Mouse (Mus musculus) hindbrain, embryonic 12.5 days (tissue): ENCODE measurements around the gene A4gnt. TPM values are rescaled to one million over a fixed set of nuclear protein-coding genes. Genes with fewer than 3 reads are reported as not detected.

Experiments
- ATAC-seq: fragments of 200-750 bp; cut with Nextera tagmentation; 2 replicates; pipeline ENCODE4 v1.8.0; 2017; ENCODE audit warnings: moderate TSS enrichment; ENCODE audit not compliant: low FRiP score
- H3K27ac ChIP-seq: fragments of 300-500 bp; sonication (generic); 2 replicates; pipeline ENCODE4 v1.5.1; 2016; ENCODE audit warnings: mild to moderate bottlenecking
- H3K27me3 ChIP-seq: fragments of 300-500 bp; sonication (generic); 2 replicates; pipeline ENCODE4 v1.6.1; 2016; ENCODE audit warnings: mild to moderate bottlenecking
- H3K36me3 ChIP-seq: fragments of 300-500 bp; sonication (generic); 2 replicates; pipeline ENCODE4 v1.6.1; 2016; ENCODE audit warnings: mild to moderate bottlenecking
- H3K4me1 ChIP-seq: fragments of 300-500 bp; sonication (generic); 2 replicates; pipeline ENCODE4 v1.6.1; 2016
- H3K4me2 ChIP-seq: fragments of 300-500 bp; sonication (generic); replicated peaks from 2 replicates; pipeline ENCODE4 v1.6.1; 2016; ENCODE audit warnings: mild to moderate bottlenecking
- H3K4me3 ChIP-seq: fragments of 300-500 bp; sonication (generic); 2 replicates; pipeline ENCODE4 v1.5.1; 2016; ENCODE audit warnings: mild to moderate bottlenecking
- H3K9ac ChIP-seq: fragments of 300-500 bp; sonication (generic); 2 replicates; pipeline ENCODE4 v1.6.1; 2016; ENCODE audit warnings: mild to moderate bottlenecking, moderate library complexity
- H3K9me3 ChIP-seq: fragments of 300-500 bp; sonication (generic); replicated peaks from 2 replicates; pipeline ENCODE4 v1.6.1; 2016; ENCODE audit warnings: mild to moderate bottlenecking
- WGBS: fragments of 180-500 bp; shearing (Covaris S2); methylation state at CpG from one replicate; pipeline ENCODE4 v1.1.7; 2016; 5-methylcytosine and 5-hydroxymethylcytosine counted together
- polyA plus RNA-seq: library from polyadenylated mRNA; unstranded; fragments of >200 nt; fragmentation: Nextera tagmentation; extraction: Ambion mirVana; gene quantifications from 2 replicates; pipeline ENCODE4 v1.2.1, GENCODE M21; 2016

Gene A4gnt
- polyA plus RNA-seq, 1 experiment from 2014 or later: not detected

- Histone ChIP-seq H3K4me3 (no peak overlapping the region), H3K27me3 (no peaks in the 10 kb centered on the region), H3K9me3 (no peaks in the 10 kb centered on the region), H3K9ac (no peak overlapping the region), H3K4me1 (no peaks in the 10 kb centered on the region), H3K27ac (no peak overlapping the region), H3K4me2 (no peak overlapping the region), H3K36me3 (no peaks in the 10 kb centered on the region)
- 89% methylated on average over 11 of the region's 11 CpGs for WGBS
- ATAC-seq: no peak
These were observed 7.9 kb downstream of the A4gnt start for GRCm38 (mm10) chr9:99620196-99620595.

- Histone ChIP-seq H3K27ac (no peak overlapping the region), H3K36me3 (no peaks in the 10 kb centered on the region), H3K4me2 (no peak overlapping the region), H3K27me3 (no peaks in the 10 kb centered on the region), H3K4me1 (no peaks in the 10 kb centered on the region), H3K9me3 (no peaks in the 10 kb centered on the region), H3K9ac (no peak overlapping the region), H3K4me3 (no peak overlapping the region)
- ATAC-seq: no peak
- WGBS: 86% methylated on average over 1 of the region's 1 CpGs
These were observed 9.7 kb downstream of the A4gnt start for GRCm38 (mm10) chr9:99622034-99622433.

- Histone ChIP-seq H3K4me3 (no peak overlapping the region), H3K4me2 (no peak overlapping the region), H3K36me3 (no peaks in the 10 kb centered on the region), H3K27me3 (no peaks in the 10 kb centered on the region), H3K27ac (no peak overlapping the region), H3K9me3 (no peaks in the 10 kb centered on the region), H3K4me1 (no peaks in the 10 kb centered on the region), H3K9ac (no peak overlapping the region)
- ATAC-seq: no peak
- WGBS: 51% methylated on average over 2 of the region's 2 CpGs
These were observed 10.7 kb downstream of the A4gnt start for GRCm38 (mm10) chr9:99622966-99623365.

- no peak overlapping the region for H3K4me3 ChIP-seq
- WGBS: 83% methylated on average over 6 of the region's 6 CpGs
- no peaks in the 10 kb centered on the region for H3K27me3 ChIP-seq
- no peak for ATAC-seq
- no peaks in the 10 kb centered on the region for H3K36me3 ChIP-seq
- no peak overlapping the region for H3K9ac ChIP-seq
- H3K4me1 ChIP-seq: peaks cover 5% of the 10 kb centered on the region
- H3K4me2 ChIP-seq: no peak overlapping the region
- no peak overlapping the region for H3K27ac ChIP-seq
- H3K9me3 ChIP-seq: no peaks in the 10 kb centered on the region
These were observed 11.8 kb downstream of the A4gnt start for GRCm38 (mm10) chr9:99624117-99624516.

GRCm38 (mm10) chr9:99628581-99628980, 16.3 kb downstream of the A4gnt start:
- H3K27me3 ChIP-seq: no peaks in the 10 kb centered on the region
- peaks cover 33% of the 10 kb centered on the region for H3K4me1 ChIP-seq
- 65% methylated on average over 4 of the region's 4 CpGs for WGBS
- H3K9me3 ChIP-seq: no peaks in the 10 kb centered on the region
- no peak overlapping the region for H3K27ac ChIP-seq
- no peak overlapping the region for H3K4me3 ChIP-seq
- no peaks in the 10 kb centered on the region for H3K36me3 ChIP-seq
- H3K9ac ChIP-seq: no peak overlapping the region
- peak overlapping the region; percentile 78 for H3K4me2 ChIP-seq
- ATAC-seq: no peak

- Histone ChIP-seq H3K4me2 (peak within 1 kb of the TSS; percentile 78), H3K9me3 (no peaks in the 10 kb centered on the region), H3K4me1 (peaks cover 33% of the 10 kb centered on the region), H3K27me3 (no peaks in the 10 kb centered on the region), H3K9ac (peak within 1 kb of the TSS; percentile 66), H3K4me3 (peak within 1 kb of the TSS; percentile 52), H3K36me3 (no peaks in the 10 kb centered on the region), H3K27ac (peak within 1 kb of the TSS; percentile 70)
- WGBS: under 1% methylated on average over 44 of the region's 44 CpGs
- ATAC-seq: peak; percentile 93
These were observed 17.1 kb downstream of the A4gnt start, which contains the start of gene Dzip1l for GRCm38 (mm10) chr9:99629281-99630011. Gene Dzip1l (plus strand): TSS chr9:99629496.

GRCm38 (mm10) chr9:99630071-99630470, 17.8 kb downstream of the A4gnt start:
- WGBS: under 1% methylated on average over 11 of the region's 11 CpGs
- Histone ChIP-seq H3K9me3 (no peaks in the 10 kb centered on the region), H3K27me3 (no peaks in the 10 kb centered on the region), H3K4me3 (peak overlapping the region; percentile 52), H3K4me2 (peak overlapping the region; percentile 78), H3K9ac (peak overlapping the region; percentile 66), H3K4me1 (peaks cover 33% of the 10 kb centered on the region), H3K36me3 (no peaks in the 10 kb centered on the region), H3K27ac (peak overlapping the region; percentile 70)
- ATAC-seq: peak; percentile 23; the same call in 1 of the 2 replicates

- Histone ChIP-seq H3K36me3 (no peaks in the 10 kb centered on the region; the same call in 1 of the 2 replicates), H3K9ac (peak overlapping the region; percentile 66), H3K4me2 (peak overlapping the region; percentile 78), H3K27ac (peak overlapping the region; percentile 70; the same call in 1 of the 2 replicates), H3K4me3 (peak overlapping the region; percentile 52), H3K27me3 (no peaks in the 10 kb centered on the region), H3K9me3 (no peaks in the 10 kb centered on the region), H3K4me1 (peaks cover 33% of the 10 kb centered on the region)
- 45% methylated on average over 9 of the region's 9 CpGs for WGBS
- no peak for ATAC-seq
These were observed 18.3 kb downstream of the A4gnt start for GRCm38 (mm10) chr9:99630528-99631125.

- Histone ChIP-seq H3K27ac (peak overlapping the region; percentile 52), H3K9me3 (no peaks in the 10 kb centered on the region), H3K9ac (no peak overlapping the region), H3K36me3 (no peaks in the 10 kb centered on the region; the same call in 1 of the 2 replicates), H3K27me3 (no peaks in the 10 kb centered on the region), H3K4me1 (peaks cover 33% of the 10 kb centered on the region), H3K4me2 (peak overlapping the region; percentile 78), H3K4me3 (no peak overlapping the region)
- 26% methylated on average over 2 of the region's 2 CpGs for WGBS
- no peak for ATAC-seq
These were observed 19.5 kb downstream of the A4gnt start for GRCm38 (mm10) chr9:99631781-99632180.

GRCm38 (mm10) chr9:99632264-99632663, 20.0 kb downstream of the A4gnt start:
- peaks cover 2% of the 10 kb centered on the region for H3K36me3 ChIP-seq
- peak overlapping the region; percentile 78 for H3K4me2 ChIP-seq
- H3K27me3 ChIP-seq: no peaks in the 10 kb centered on the region
- no peak overlapping the region for H3K4me3 ChIP-seq
- H3K4me1 ChIP-seq: peaks cover 33% of the 10 kb centered on the region
- no peak for ATAC-seq
- H3K27ac ChIP-seq: peak overlapping the region; percentile 52; the same call in 1 of the 2 replicates
- H3K9me3 ChIP-seq: no peaks in the 10 kb centered on the region
- WGBS: 32% methylated on average over 8 of the region's 8 CpGs
- H3K9ac ChIP-seq: no peak overlapping the region

GRCm38 (mm10) chr9:99636776-99637175, 24.5 kb downstream of the A4gnt start:
- H3K9me3 ChIP-seq: no peaks in the 10 kb centered on the region
- peaks cover 8% of the 10 kb centered on the region for H3K4me1 ChIP-seq
- H3K9ac ChIP-seq: no peak overlapping the region
- H3K4me3 ChIP-seq: no peak overlapping the region
- WGBS: 91% methylated on average over 1 of the region's 1 CpGs
- peak; percentile 24; the same call in 1 of the 2 replicates for ATAC-seq
- no peaks in the 10 kb centered on the region for H3K27me3 ChIP-seq
- peaks cover 27% of the 10 kb centered on the region for H3K36me3 ChIP-seq
- H3K27ac ChIP-seq: no peak overlapping the region
- H3K4me2 ChIP-seq: no peak overlapping the region

- peaks cover 28% of the 10 kb centered on the region for H3K36me3 ChIP-seq
- H3K9me3 ChIP-seq: no peaks in the 10 kb centered on the region
- ATAC-seq: peak; percentile 43; the same call in 1 of the 2 replicates
- H3K4me3 ChIP-seq: no peak overlapping the region
- H3K4me2 ChIP-seq: no peak overlapping the region
- no peak overlapping the region for H3K27ac ChIP-seq
- H3K27me3 ChIP-seq: no peaks in the 10 kb centered on the region
- 97% methylated on average over 17 of the region's 17 CpGs for WGBS
- H3K9ac ChIP-seq: no peak overlapping the region
- peaks cover 4% of the 10 kb centered on the region for H3K4me1 ChIP-seq
These were observed 24.9 kb downstream of the A4gnt start for GRCm38 (mm10) chr9:99637227-99637626.
